Mouse (Mus musculus): Measurements from ENCODE around the gene Gpank1.
A peak's percentile ranks its signal among the peaks of the same experiment; 100 is the strongest.

Gpank1 gene

GRCm38 (mm10) chr17:35152121-35152520, 30.9 kb downstream of the Gpank1 start:
- peaks cover 64% of the 10 kb centered on the region for H3K4me1 ChIP-seq (replicated peaks; ENCODE audit: low read depth, low read length)
- TF ChIP-seq CTCF (conservative IDR thresholded peaks at IDR 0.05; ENCODE audit: low read length) (no peak), NANOG (IDR thresholded peaks at IDR 0.05; ENCODE audit: borderline replicate concordance, low read length) (no peak), POU5F1 (IDR thresholded peaks at IDR 0.05; ENCODE audit: borderline replicate concordance, low read length) (no peak)
- H3K36me3 ChIP-seq (ENCODE audit: insufficient read depth, low read length): peaks cover 99% of the 10 kb centered on the region
- no peak overlapping the region for H3K4me3 ChIP-seq (replicated peaks; ENCODE audit: low read length)
- H3K9me3 ChIP-seq (ENCODE audit: low read length): no peaks in the 10 kb centered on the region
- H3K27me3 ChIP-seq (ENCODE audit: insufficient read depth, low read length): no peaks in the 10 kb centered on the region

DNA sequence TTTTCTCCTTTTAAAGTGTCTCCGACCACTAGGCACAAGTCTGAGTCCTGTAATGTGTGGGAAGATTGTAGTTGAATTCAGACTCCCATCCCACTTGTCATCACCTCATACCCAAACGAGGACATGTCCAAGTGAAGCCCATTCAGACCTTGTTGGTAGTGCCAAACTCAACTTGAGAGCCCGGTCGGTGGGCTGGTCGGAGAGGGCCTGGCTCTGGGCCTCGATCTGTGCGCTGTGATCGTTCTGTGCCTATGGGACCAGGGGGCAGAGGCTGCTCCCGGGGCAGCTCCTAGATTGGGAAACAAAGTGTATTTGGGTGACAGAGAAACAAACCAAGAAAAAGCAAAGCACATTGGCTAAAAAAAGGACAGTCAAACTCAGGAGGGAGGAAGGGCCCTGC, 31.8 kb downstream of the Gpank1 start:
- Histone ChIP-seq H3K9me3 (ENCODE audit: low read length) (no peaks in the 10 kb centered on the region), H3K4me1 (replicated peaks; ENCODE audit: low read depth, low read length) (peaks cover 64% of the 10 kb centered on the region), H3K36me3 (ENCODE audit: insufficient read depth, low read length) (peaks cover 99% of the 10 kb centered on the region), H3K4me3 (replicated peaks; ENCODE audit: low read length) (no peak overlapping the region), H3K27me3 (ENCODE audit: insufficient read depth, low read length) (no peaks in the 10 kb centered on the region)
- TF ChIP-seq CTCF (conservative IDR thresholded peaks at IDR 0.05; ENCODE audit: low read length): no peak
- no peak for TF ChIP-seq NANOG (IDR thresholded peaks at IDR 0.05; ENCODE audit: borderline replicate concordance, low read length)
- TF ChIP-seq POU5F1 (IDR thresholded peaks at IDR 0.05; ENCODE audit: borderline replicate concordance, low read length): no peak

GRCm38 (mm10) chr17:35153931-35154330, 32.7 kb downstream of the Gpank1 start:
- Histone ChIP-seq H3K27me3 (ENCODE audit: insufficient read depth, low read length) (no peaks in the 10 kb centered on the region), H3K9me3 (ENCODE audit: low read length) (no peaks in the 10 kb centered on the region), H3K4me1 (replicated peaks; ENCODE audit: low read depth, low read length) (peaks cover 71% of the 10 kb centered on the region), H3K4me3 (replicated peaks; ENCODE audit: low read length) (no peak overlapping the region), H3K36me3 (ENCODE audit: insufficient read depth, low read length) (peaks cover 99% of the 10 kb centered on the region)
- TF ChIP-seq NANOG (IDR thresholded peaks at IDR 0.05; ENCODE audit: borderline replicate concordance, low read length): no peak

DNA sequence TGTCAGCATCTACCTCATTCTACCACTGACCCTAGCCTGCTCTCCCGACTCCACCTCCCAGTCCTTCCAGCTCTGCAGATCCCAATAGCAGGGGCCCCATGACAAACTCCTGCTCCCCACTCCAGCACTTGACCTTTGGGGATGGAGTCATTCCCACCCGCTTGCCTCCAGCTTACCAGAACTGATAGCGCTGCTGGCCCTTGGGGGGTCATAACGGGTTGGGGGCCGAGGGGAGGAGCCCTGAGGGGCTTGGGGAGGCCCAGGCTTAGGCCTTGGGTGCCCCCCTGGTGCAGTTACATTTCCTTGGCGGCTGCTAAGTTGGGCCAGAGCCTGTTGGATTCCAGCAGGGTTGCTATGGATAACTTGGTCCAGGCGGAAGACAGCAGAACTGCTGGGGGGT, 33.4 kb downstream of the Gpank1 start:
- H3K4me1 ChIP-seq (replicated peaks; ENCODE audit: low read depth, low read length): peaks cover 74% of the 10 kb centered on the region
- H3K4me3 ChIP-seq (replicated peaks; ENCODE audit: low read length): no peak overlapping the region
- no peaks in the 10 kb centered on the region for H3K9me3 ChIP-seq (ENCODE audit: low read length)
- H3K36me3 ChIP-seq (ENCODE audit: insufficient read depth, low read length): peaks cover 99% of the 10 kb centered on the region
- TF ChIP-seq CTCF (conservative IDR thresholded peaks at IDR 0.05; ENCODE audit: low read length): no peak
- TF ChIP-seq NANOG (IDR thresholded peaks at IDR 0.05; ENCODE audit: borderline replicate concordance, low read length): no peak
- TF ChIP-seq POU5F1 (IDR thresholded peaks at IDR 0.05; ENCODE audit: borderline replicate concordance, low read length): no peak
- H3K27me3 ChIP-seq (ENCODE audit: insufficient read depth, low read length): no peaks in the 10 kb centered on the region

DNA sequence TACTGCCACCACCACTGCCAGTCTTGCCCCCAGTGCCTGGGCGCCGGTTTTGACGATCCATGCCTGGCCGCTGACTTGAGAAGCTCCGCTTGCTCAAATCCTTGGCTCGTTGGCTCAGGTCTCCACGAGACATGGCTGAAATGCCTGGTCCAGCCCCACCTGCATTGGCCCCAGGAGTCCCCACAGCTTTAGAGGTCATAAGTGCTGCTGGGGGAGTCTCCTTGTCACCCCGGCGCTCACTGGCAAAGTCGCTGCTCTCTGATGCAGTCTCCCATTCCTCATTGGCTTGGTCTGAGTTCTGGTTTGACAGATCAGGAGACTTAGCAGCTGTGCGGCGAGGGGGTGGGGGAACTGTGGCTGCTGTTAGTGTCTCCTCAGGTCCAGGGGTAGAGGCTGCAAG, 34.2 kb downstream of the Gpank1 start:
- TF ChIP-seq POU5F1 (IDR thresholded peaks at IDR 0.05; ENCODE audit: borderline replicate concordance, low read length) (no peak), CTCF (conservative IDR thresholded peaks at IDR 0.05; ENCODE audit: low read length) (no peak), NANOG (IDR thresholded peaks at IDR 0.05; ENCODE audit: borderline replicate concordance, low read length) (no peak)
- H3K36me3 ChIP-seq (ENCODE audit: insufficient read depth, low read length): peaks cover 99% of the 10 kb centered on the region
- no peaks in the 10 kb centered on the region for H3K9me3 ChIP-seq (ENCODE audit: low read length)
- no peak overlapping the region; the same call in 1 of the 2 replicates for H3K4me3 ChIP-seq (replicated peaks; ENCODE audit: low read length)
- no peaks in the 10 kb centered on the region for H3K27me3 ChIP-seq (ENCODE audit: insufficient read depth, low read length)
- H3K4me1 ChIP-seq (replicated peaks; ENCODE audit: low read depth, low read length): peaks cover 74% of the 10 kb centered on the region

- H3K9me3 ChIP-seq (ENCODE audit: low read length): no peaks in the 10 kb centered on the region
- peaks cover 82% of the 10 kb centered on the region for H3K4me1 ChIP-seq (replicated peaks; ENCODE audit: low read depth, low read length)
- H3K4me3 ChIP-seq (replicated peaks; ENCODE audit: low read length): peak overlapping the region; percentile 26; the same call in 1 of the 2 replicates
- no peaks in the 10 kb centered on the region for H3K27me3 ChIP-seq (ENCODE audit: insufficient read depth, low read length)
- peaks cover 100% of the 10 kb centered on the region for H3K36me3 ChIP-seq (ENCODE audit: insufficient read depth, low read length)
- no peak for TF ChIP-seq POU5F1 (IDR thresholded peaks at IDR 0.05; ENCODE audit: borderline replicate concordance, low read length)
- no peak for TF ChIP-seq CTCF (conservative IDR thresholded peaks at IDR 0.05; ENCODE audit: low read length)
- no peak for TF ChIP-seq NANOG (IDR thresholded peaks at IDR 0.05; ENCODE audit: borderline replicate concordance, low read length)
Observed at GRCm38 (mm10) chr17:35156461-35157200, 35.4 kb downstream of the Gpank1 start.

- H3K27me3 ChIP-seq (ENCODE audit: insufficient read depth, low read length): no peaks in the 10 kb centered on the region
- H3K4me1 ChIP-seq (replicated peaks; ENCODE audit: low read depth, low read length): peaks cover 89% of the 10 kb centered on the region
- TF ChIP-seq CTCF (conservative IDR thresholded peaks at IDR 0.05; ENCODE audit: low read length): no peak
- TF ChIP-seq POU5F1 (IDR thresholded peaks at IDR 0.05; ENCODE audit: borderline replicate concordance, low read length): no peak
- no peak for TF ChIP-seq NANOG (IDR thresholded peaks at IDR 0.05; ENCODE audit: borderline replicate concordance, low read length)
- peak overlapping the region; percentile 26; the same call in 1 of the 2 replicates for H3K4me3 ChIP-seq (replicated peaks; ENCODE audit: low read length)
- no peaks in the 10 kb centered on the region for H3K9me3 ChIP-seq (ENCODE audit: low read length)
- peaks cover 100% of the 10 kb centered on the region for H3K36me3 ChIP-seq (ENCODE audit: insufficient read depth, low read length)
Observed at GRCm38 (mm10) chr17:35157254-35157653, 36.0 kb downstream of the Gpank1 start.

GRCm38 (mm10) chr17:35157661-35158175, 36.5 kb downstream of the Gpank1 start:
- H3K4me3 ChIP-seq (replicated peaks; ENCODE audit: low read length): no peak overlapping the region
- H3K9me3 ChIP-seq (ENCODE audit: low read length): no peaks in the 10 kb centered on the region
- no peak for TF ChIP-seq CTCF (conservative IDR thresholded peaks at IDR 0.05; ENCODE audit: low read length)
- no peak for TF ChIP-seq POU5F1 (IDR thresholded peaks at IDR 0.05; ENCODE audit: borderline replicate concordance, low read length)
- no peak for TF ChIP-seq NANOG (IDR thresholded peaks at IDR 0.05; ENCODE audit: borderline replicate concordance, low read length)
- H3K27me3 ChIP-seq (ENCODE audit: insufficient read depth, low read length): no peaks in the 10 kb centered on the region
- peaks cover 90% of the 10 kb centered on the region for H3K4me1 ChIP-seq (replicated peaks; ENCODE audit: low read depth, low read length)
- H3K36me3 ChIP-seq (ENCODE audit: insufficient read depth, low read length): peaks cover 100% of the 10 kb centered on the region
